Mouse (Mus musculus) midbrain, embryonic 13.5 days (tissue): Measurements from ENCODE around the gene Akap8. TPM values are rescaled to one million over a fixed set of nuclear protein-coding genes. Genes with fewer than 3 reads are reported as not detected.

Experiments used
- ATAC-seq: fragments of 200-750 bp; cut with Nextera tagmentation; 2 replicates; pipeline ENCODE4 v1.8.0; 2017; ENCODE audit warnings: mild to moderate bottlenecking, moderate TSS enrichment, moderate library complexity
- H3K27ac ChIP-seq: fragments of 300-500 bp; sonication (generic); 2 replicates; pipeline ENCODE4 v1.5.1; 2015; ENCODE audit warnings: inconsistent platforms, mild to moderate bottlenecking, moderate library complexity
- H3K27me3 ChIP-seq: fragments of 300-500 bp; sonication (generic); 2 replicates; pipeline ENCODE4 v1.6.1; 2015; ENCODE audit warnings: mild to moderate bottlenecking, inconsistent platforms
- H3K36me3 ChIP-seq: fragments of 300-500 bp; sonication (generic); 2 replicates; pipeline ENCODE4 v1.6.1; 2015; ENCODE audit warnings: mild to moderate bottlenecking, inconsistent platforms
- H3K4me1 ChIP-seq: fragments of 300-500 bp; sonication (generic); replicated peaks from 2 replicates; pipeline ENCODE4 v1.6.1; 2015; ENCODE audit warnings: inconsistent platforms
- H3K4me2 ChIP-seq: fragments of 300-500 bp; sonication (generic); replicated peaks from 2 replicates; pipeline ENCODE4 v1.6.1; 2015; ENCODE audit warnings: moderate library complexity, mild to moderate bottlenecking, inconsistent platforms
- H3K4me3 ChIP-seq: fragments of 300-500 bp; sonication (generic); replicated peaks from 2 replicates; pipeline ENCODE4 v1.5.1; 2015; ENCODE audit warnings: mild to moderate bottlenecking, inconsistent platforms
- H3K9ac ChIP-seq: fragments of 300-500 bp; sonication (generic); replicated peaks from 2 replicates; pipeline ENCODE4 v1.6.1; 2015; ENCODE audit warnings: mild to moderate bottlenecking, inconsistent platforms
- H3K9me3 ChIP-seq: fragments of 300-500 bp; sonication (generic); 2 replicates; pipeline ENCODE4 v1.6.1; 2016; ENCODE audit warnings: mild to moderate bottlenecking, inconsistent platforms
- WGBS: fragments of 180-500 bp; shearing (Covaris S2); methylation state at CpG from one replicate; pipeline ENCODE4 v1.1.7; 2015; 5-methylcytosine and 5-hydroxymethylcytosine counted together
- polyA plus RNA-seq: library from polyadenylated mRNA; unstranded; fragments of >200 nt; fragmentation: Nextera tagmentation; extraction: Ambion mirVana; gene quantifications from 2 replicates; pipeline ENCODE4 v1.2.1, GENCODE M21; 2015

The Akap8 gene
- polyA plus RNA-seq, 1 experiment from 2014 or later, result 121 TPM

GRCm38 (mm10) chr17:32341102-32341501, 20.1 kb upstream of the Akap8 start:
- Histone ChIP-seq H3K4me3 (no peak overlapping the region), H3K27me3 (no peaks in the 10 kb centered on the region), H3K4me1 (no peaks in the 10 kb centered on the region), H3K9me3 (no peaks in the 10 kb centered on the region), H3K4me2 (no peak overlapping the region), H3K9ac (no peak overlapping the region), H3K36me3 (peaks cover 62% of the 10 kb centered on the region), H3K27ac (no peak overlapping the region)
- ATAC-seq, result no peak
- WGBS, result 97% methylated on average over 1 of the region's 1 CpGs

- Histone ChIP-seq H3K9ac (no peak overlapping the region), H3K36me3 (peaks cover 71% of the 10 kb centered on the region), H3K9me3 (no peaks in the 10 kb centered on the region), H3K4me3 (no peak overlapping the region), H3K27ac (no peak overlapping the region), H3K4me2 (no peak overlapping the region), H3K27me3 (no peaks in the 10 kb centered on the region), H3K4me1 (no peaks in the 10 kb centered on the region)
- WGBS, result 94% methylated on average over 1 of the region's 1 CpGs
- no peak for ATAC-seq
Measured at GRCm38 (mm10) chr17:32340110-32340509, 19.1 kb upstream of the Akap8 start.

GRCm38 (mm10) chr17:32335869-32336268, 14.8 kb upstream of the Akap8 start:
- Histone ChIP-seq H3K9ac (no peak overlapping the region), H3K36me3 (peaks cover 83% of the 10 kb centered on the region), H3K4me2 (no peak overlapping the region), H3K4me3 (no peak overlapping the region), H3K27me3 (no peaks in the 10 kb centered on the region), H3K4me1 (no peaks in the 10 kb centered on the region), H3K9me3 (no peaks in the 10 kb centered on the region), H3K27ac (no peak overlapping the region)
- 87% methylated on average over 2 of the region's 2 CpGs for WGBS
- ATAC-seq, result no peak

- Histone ChIP-seq H3K4me1 (no peaks in the 10 kb centered on the region), H3K9ac (no peak overlapping the region), H3K36me3 (peaks cover 87% of the 10 kb centered on the region), H3K9me3 (no peaks in the 10 kb centered on the region), H3K27ac (no peak overlapping the region), H3K4me3 (no peak overlapping the region), H3K27me3 (no peaks in the 10 kb centered on the region), H3K4me2 (no peak overlapping the region)
- 98% methylated on average over 12 of the region's 12 CpGs for WGBS
- no peak for ATAC-seq
Measured at GRCm38 (mm10) chr17:32334921-32335320, 13.9 kb upstream of the Akap8 start.

- Histone ChIP-seq H3K9me3 (no peaks in the 10 kb centered on the region), H3K4me2 (no peak overlapping the region), H3K27ac (no peak overlapping the region), H3K27me3 (no peaks in the 10 kb centered on the region), H3K9ac (no peak overlapping the region), H3K36me3 (peaks cover 92% of the 10 kb centered on the region), H3K4me3 (no peak overlapping the region), H3K4me1 (no peaks in the 10 kb centered on the region)
- 93% methylated on average over 31 of the region's 31 CpGs for WGBS
- ATAC-seq, result no peak
Measured at GRCm38 (mm10) chr17:32333675-32334303, 12.8 kb upstream of the Akap8 start.

GRCm38 (mm10) chr17:32327501-32327900, 6.5 kb upstream of the Akap8 start:
- Histone ChIP-seq H3K4me1 (peaks cover 4% of the 10 kb centered on the region), H3K4me3 (no peak overlapping the region), H3K36me3 (peaks cover 77% of the 10 kb centered on the region), H3K27me3 (no peaks in the 10 kb centered on the region), H3K4me2 (no peak overlapping the region), H3K9me3 (no peaks in the 10 kb centered on the region), H3K27ac (no peak overlapping the region), H3K9ac (no peak overlapping the region)
- no peak for ATAC-seq

- H3K9me3 ChIP-seq, result no peaks in the 10 kb centered on the region
- H3K4me3 ChIP-seq, result no peak overlapping the region
- H3K27me3 ChIP-seq, result no peaks in the 10 kb centered on the region
- H3K9ac ChIP-seq, result no peak overlapping the region
- no peak for ATAC-seq
- H3K36me3 ChIP-seq, result peaks cover 49% of the 10 kb centered on the region
- H3K4me1 ChIP-seq, result peaks cover 32% of the 10 kb centered on the region
- 0 out of 2 replicates have a peak overlapping the region, but pooled peaks have one; percentile 82 for H3K4me2 ChIP-seq
- no peak overlapping the region for H3K27ac ChIP-seq
- WGBS, result 90% methylated on average over 1 of the region's 1 CpGs
Measured at GRCm38 (mm10) chr17:32322809-32323208, 1.8 kb upstream of the Akap8 start.

GRCm38 (mm10) chr17:32321836-32322235, 798 bp upstream of the Akap8 start:
- H3K27ac ChIP-seq, result peak overlapping the region; percentile 97
- peak overlapping the region; percentile 95 for H3K4me3 ChIP-seq
- WGBS, result 28% methylated on average over 6 of the region's 6 CpGs
- no peaks in the 10 kb centered on the region for H3K27me3 ChIP-seq
- H3K9ac ChIP-seq, result peak overlapping the region; percentile 81
- H3K36me3 ChIP-seq, result peaks cover 50% of the 10 kb centered on the region
- peak overlapping the region; percentile 82 for H3K4me2 ChIP-seq
- H3K9me3 ChIP-seq, result no peaks in the 10 kb centered on the region
- peak; percentile 1; the same call in 1 of the 2 replicates for ATAC-seq
- H3K4me1 ChIP-seq, result peaks cover 32% of the 10 kb centered on the region

GRCm38 (mm10) chr17:32321390-32321734, 324 bp upstream of the Akap8 start:
- peaks cover 50% of the 10 kb centered on the region for H3K36me3 ChIP-seq
- H3K9ac ChIP-seq, result peak overlapping the region; percentile 81
- peaks cover 32% of the 10 kb centered on the region for H3K4me1 ChIP-seq
- H3K9me3 ChIP-seq, result no peaks in the 10 kb centered on the region
- peak overlapping the region; percentile 95 for H3K4me3 ChIP-seq
- peak overlapping the region; percentile 97 for H3K27ac ChIP-seq
- peak overlapping the region; percentile 82 for H3K4me2 ChIP-seq
- ATAC-seq, result no peak; the same call in 1 of the 2 replicates
- WGBS, result under 1% methylated on average over 23 of the region's 23 CpGs
- H3K27me3 ChIP-seq, result no peaks in the 10 kb centered on the region

- Histone ChIP-seq H3K9ac (peak overlapping the region; percentile 88), H3K9me3 (no peaks in the 10 kb centered on the region), H3K4me2 (peak overlapping the region; percentile 96), H3K27me3 (no peaks in the 10 kb centered on the region), H3K27ac (peak overlapping the region; percentile 97), H3K4me3 (peak overlapping the region; percentile 95), H3K36me3 (peaks cover 50% of the 10 kb centered on the region), H3K4me1 (peaks cover 32% of the 10 kb centered on the region)
- under 1% methylated on average over 7 of the region's 7 CpGs for WGBS
- ATAC-seq, result no peak
Measured at GRCm38 (mm10) chr17:32319950-32320349, 1.1 kb downstream of the Akap8 start.

- H3K4me2 ChIP-seq, result no peak overlapping the region
- whole genome bisulfite sequencing, result 91% methylated on average over 3 of the region's 3 CpGs
- no peak overlapping the region for H3K9ac ChIP-seq
- no peak for ATAC-seq
- peaks cover 59% of the 10 kb centered on the region for H3K36me3 ChIP-seq
- no peaks in the 10 kb centered on the region for H3K9me3 ChIP-seq
- H3K4me3 ChIP-seq, result no peak overlapping the region
- H3K4me1 ChIP-seq, result peaks cover 29% of the 10 kb centered on the region
- no peaks in the 10 kb centered on the region for H3K27me3 ChIP-seq
- no peak overlapping the region for H3K27ac ChIP-seq
Measured at GRCm38 (mm10) chr17:32317708-32318107, 3.3 kb downstream of the Akap8 start.

GRCm38 (mm10) chr17:32317032-32317431, 4.0 kb downstream of the Akap8 start:
- no peak overlapping the region for H3K4me3 ChIP-seq
- H3K9ac ChIP-seq, result no peak overlapping the region
- ATAC-seq, result no peak
- peaks cover 65% of the 10 kb centered on the region for H3K36me3 ChIP-seq
- no peak overlapping the region for H3K27ac ChIP-seq
- no peak overlapping the region for H3K4me2 ChIP-seq
- H3K9me3 ChIP-seq, result no peaks in the 10 kb centered on the region
- peaks cover 23% of the 10 kb centered on the region for H3K4me1 ChIP-seq
- H3K27me3 ChIP-seq, result no peaks in the 10 kb centered on the region
- WGBS, result 97% methylated on average over 8 of the region's 8 CpGs

- H3K36me3 ChIP-seq, result peaks cover 80% of the 10 kb centered on the region
- ATAC-seq, result no peak
Measured at GRCm38 (mm10) chr17:32315560-32315959, 5.5 kb downstream of the Akap8 start.

More at GRCm38 (mm10) chr17:32315560-32315959, 5.5 kb downstream of the Akap8 start:
- Histone ChIP-seq H3K4me1 (peaks cover 18% of the 10 kb centered on the region), H3K27me3 (no peaks in the 10 kb centered on the region), H3K9ac (no peak overlapping the region; the same call in 1 of the 2 replicates), H3K9me3 (no peaks in the 10 kb centered on the region), H3K27ac (no peak overlapping the region), H3K4me2 (no peak overlapping the region), H3K4me3 (no peak overlapping the region)
- WGBS, result 93% methylated on average over 5 of the region's 5 CpGs
